Mouse (Mus musculus) thymus, adult 18-20 months (tissue): ENCODE measurements around the gene Hoxd10.

Source experiments
- DNase-seq, 2 experiments: peaks; one replicate each; pipeline ENCODE4 v3.0.0; 2022; ENCODE audit warnings: mixed read lengths in 2 of 2

The Hoxd10 gene

GRCm38 (mm10) chr2:74696442-74697335, 5.0 kb downstream of the Hoxd10 start:
- DNase-seq: no peak

- no peak for DNase-seq
Measured at GRCm38 (mm10) chr2:74697567-74698121, 5.9 kb downstream of the Hoxd10 start, which contains the start of gene Hoxd9. Gene Hoxd9 (plus strand): TSS chr2:74697727.

GRCm38 (mm10) chr2:74698201-74699052, 6.7 kb downstream of the Hoxd10 start:
- DNase-seq: no peak

- no peak for DNase-seq
Measured at GRCm38 (mm10) chr2:74699053-74699430, 7.3 kb downstream of the Hoxd10 start.

- no peak for DNase-seq
Measured at GRCm38 (mm10) chr2:74699664-74700545, 8.2 kb downstream of the Hoxd10 start.

GRCm38 (mm10) chr2:74700546-74701112, 8.9 kb downstream of the Hoxd10 start:
- no peak for DNase-seq

GRCm38 (mm10) chr2:74701949-74702819, 10.5 kb downstream of the Hoxd10 start:
- no peak for DNase-seq

GRCm38 (mm10) chr2:74702820-74703219, 11.1 kb downstream of the Hoxd10 start:
- DNase-seq: no peak

- no peak for DNase-seq
Measured at GRCm38 (mm10) chr2:74703317-74703716, 11.6 kb downstream of the Hoxd10 start.

- DNase-seq: no peak
Measured at GRCm38 (mm10) chr2:74703720-74704392, 12.1 kb downstream of the Hoxd10 start.

GRCm38 (mm10) chr2:74704393-74704998, 12.8 kb downstream of the Hoxd10 start, which contains the start of gene Hoxd8:
Gene Hoxd8 (plus strand): TSS chr2:74704615.
- no peak for DNase-seq

- no peak for DNase-seq
Measured at GRCm38 (mm10) chr2:74704999-74705466, 13.3 kb downstream of the Hoxd10 start.

GRCm38 (mm10) chr2:74705467-74706089, 13.9 kb downstream of the Hoxd10 start:
- DNase-seq: no peak

- DNase-seq: no peak
Measured at GRCm38 (mm10) chr2:74706393-74706960, 14.8 kb downstream of the Hoxd10 start.

GRCm38 (mm10) chr2:74707599-74707998, 15.9 kb downstream of the Hoxd10 start:
- DNase-seq: no peak

- no peak for DNase-seq
Measured at GRCm38 (mm10) chr2:74708676-74709075, 17.0 kb downstream of the Hoxd10 start.

GRCm38 (mm10) chr2:74709465-74710419, 18.0 kb downstream of the Hoxd10 start:
- DNase-seq: no peak
